Mouse (Mus musculus): ENCODE measurements around the gene Tbc1d24. TPM values are rescaled to one million over a fixed set of nuclear protein-coding genes. Genes with fewer than 3 reads are reported as not detected.
"Not testable (repeated sequence)": the region's sequence is repeated elsewhere in the genome, so short reads cannot be mapped to it uniquely, and the experiment has no call there.

Tbc1d24 gene
- polyA plus RNA-seq, 1 experiment from 2014 or later: 17.8 TPM

DNA sequence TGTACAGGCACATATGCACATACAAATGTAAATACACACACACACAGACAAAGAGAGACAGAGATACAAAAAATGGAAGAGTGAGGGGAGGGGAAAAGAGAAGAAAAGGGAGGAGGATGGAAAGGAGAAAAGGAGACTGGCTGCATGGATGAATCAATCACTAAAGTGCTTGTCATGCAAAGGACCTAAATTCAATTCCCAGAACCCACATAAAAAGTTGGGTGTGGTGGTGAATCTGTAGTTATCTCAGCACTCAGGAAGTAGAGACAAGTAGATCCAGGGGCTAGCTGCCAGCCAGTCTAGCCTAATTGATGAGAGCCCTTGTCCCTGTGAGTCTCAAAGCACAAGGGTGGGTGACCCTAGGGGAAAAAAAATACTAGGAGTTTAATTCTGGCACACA lies 71.3 kb downstream of the Tbc1d24 start:
- H3K4me1 ChIP-seq (replicated peaks): peaks cover 9% of the 10 kb centered on the region
- H3K27me3 ChIP-seq: no peaks in the 10 kb centered on the region
- no peak overlapping the region for H3K4me3 ChIP-seq
- H3K9ac ChIP-seq: no peak overlapping the region
- no peak overlapping the region for H3K27ac ChIP-seq (replicated peaks)
- no peak for ATAC-seq (ENCODE audit: low read depth)
- no peaks in the 10 kb centered on the region for H3K36me3 ChIP-seq
- H3K9me3 ChIP-seq: no peaks in the 10 kb centered on the region
- no peak overlapping the region for H3K4me2 ChIP-seq

DNA sequence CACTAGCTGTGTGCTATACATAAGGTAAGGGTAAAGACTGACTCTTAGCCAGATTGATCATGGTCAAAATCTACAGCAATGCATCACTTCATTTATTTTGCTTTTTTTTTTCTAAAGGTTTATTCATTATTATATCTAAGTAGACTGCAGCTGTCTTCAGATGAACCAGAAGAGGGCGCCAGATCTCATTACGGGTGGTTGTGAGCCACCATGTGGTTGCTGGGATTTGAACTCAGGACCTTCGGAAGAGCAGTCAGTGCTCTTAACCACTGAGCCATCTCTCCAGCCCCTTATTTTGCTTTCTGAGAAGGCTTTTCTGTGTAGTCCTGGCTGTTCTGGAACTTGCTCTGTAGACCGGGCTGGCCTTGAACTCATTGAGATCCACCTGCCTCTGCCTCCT lies 72.4 kb downstream of the Tbc1d24 start:
- not testable (repeated sequence) for ATAC-seq (ENCODE audit: low read depth); H3K4me2 ChIP-seq; H3K27ac ChIP-seq (replicated peaks); H3K36me3 ChIP-seq; H3K9ac ChIP-seq; H3K4me3 ChIP-seq; H3K27me3 ChIP-seq; H3K9me3 ChIP-seq; H3K4me1 ChIP-seq (replicated peaks)
- WGBS: 92% methylated on average over 4 of the region's 4 CpGs

DNA sequence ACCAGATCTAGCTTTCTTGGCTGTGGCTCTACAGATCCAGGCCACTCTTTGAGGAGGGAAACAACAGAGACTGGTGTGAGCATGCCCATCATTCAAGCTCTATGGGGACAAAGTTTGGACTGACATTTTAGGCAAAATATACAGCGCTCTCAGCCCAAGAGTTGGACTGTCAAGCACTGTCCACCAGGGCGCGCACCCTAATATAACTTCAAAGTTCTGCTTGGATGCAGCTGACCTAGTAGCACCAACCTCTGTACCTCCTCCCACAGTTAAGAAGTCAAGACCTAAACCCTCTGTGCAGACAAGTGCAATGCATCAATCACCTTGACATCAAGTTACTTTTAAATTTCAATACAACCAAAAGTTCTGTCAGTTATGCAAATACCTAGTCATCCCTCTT lies 73.8 kb downstream of the Tbc1d24 start:
- Histone ChIP-seq H3K27me3 (no peaks in the 10 kb centered on the region), H3K36me3 (no peaks in the 10 kb centered on the region), H3K4me1 (replicated peaks) (no peaks in the 10 kb centered on the region), H3K27ac (replicated peaks) (no peak overlapping the region), H3K4me2 (no peak overlapping the region), H3K4me3 (no peak overlapping the region), H3K9me3 (no peaks in the 10 kb centered on the region), H3K9ac (no peak overlapping the region)
- 92% methylated on average over 3 of the region's 3 CpGs for WGBS
- ATAC-seq (ENCODE audit: low read depth): no peak

DNA sequence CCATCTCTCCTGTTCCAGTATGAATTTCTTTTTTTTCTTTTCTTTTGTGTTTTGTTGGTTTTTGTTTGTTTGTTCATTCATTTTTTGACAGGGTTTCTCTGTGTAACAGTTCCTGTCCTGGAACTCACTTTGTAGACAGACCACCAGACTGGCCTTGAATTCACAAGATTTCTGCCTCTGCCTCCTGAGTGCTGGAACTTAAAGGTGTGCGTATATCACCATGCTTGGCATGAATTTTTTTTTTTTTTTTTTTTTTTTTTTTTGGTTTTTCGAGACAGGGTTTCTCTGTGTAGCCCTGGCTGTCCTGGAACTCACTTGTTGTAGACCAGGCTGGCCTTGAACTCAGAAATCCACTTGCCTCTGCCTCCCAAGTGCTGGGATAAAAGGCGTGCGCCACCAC lies 76.1 kb downstream of the Tbc1d24 start:
- H3K4me1 ChIP-seq (replicated peaks); H3K36me3 ChIP-seq; H3K27ac ChIP-seq (replicated peaks); H3K4me2 ChIP-seq; ATAC-seq (ENCODE audit: low read depth); H3K9ac ChIP-seq; H3K9me3 ChIP-seq; H3K4me3 ChIP-seq; H3K27me3 ChIP-seq: not testable (repeated sequence)
- WGBS: 89% methylated on average over 4 of the region's 4 CpGs

DNA sequence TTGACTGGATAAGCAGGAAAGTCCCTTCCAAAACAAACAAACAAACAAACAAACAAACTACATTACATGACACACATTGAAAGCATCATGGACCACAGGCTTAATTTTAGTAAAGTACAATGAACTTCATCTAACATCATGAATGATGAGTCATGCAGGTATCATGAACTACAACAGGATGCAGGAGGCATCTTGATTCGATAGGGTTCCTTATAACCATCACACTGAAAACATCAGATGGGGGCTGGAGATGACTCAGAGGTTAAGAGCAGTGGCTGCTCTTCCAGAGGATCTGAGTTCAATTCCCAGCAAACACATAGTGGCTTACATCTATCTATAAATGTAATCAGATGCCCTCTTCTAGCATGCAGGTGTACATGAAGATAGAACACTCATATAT lies 77.8 kb downstream of the Tbc1d24 start:
- 87% methylated on average over 1 of the region's 1 CpGs for WGBS
- no peak overlapping the region for H3K9ac ChIP-seq
- no peaks in the 10 kb centered on the region for H3K4me1 ChIP-seq (replicated peaks)
- ATAC-seq (ENCODE audit: low read depth): no peak
- H3K36me3 ChIP-seq: no peaks in the 10 kb centered on the region
- H3K4me3 ChIP-seq: no peak overlapping the region
- H3K9me3 ChIP-seq: no peaks in the 10 kb centered on the region
- no peak overlapping the region for H3K27ac ChIP-seq (replicated peaks)
- no peak overlapping the region for H3K4me2 ChIP-seq
- no peaks in the 10 kb centered on the region for H3K27me3 ChIP-seq

DNA sequence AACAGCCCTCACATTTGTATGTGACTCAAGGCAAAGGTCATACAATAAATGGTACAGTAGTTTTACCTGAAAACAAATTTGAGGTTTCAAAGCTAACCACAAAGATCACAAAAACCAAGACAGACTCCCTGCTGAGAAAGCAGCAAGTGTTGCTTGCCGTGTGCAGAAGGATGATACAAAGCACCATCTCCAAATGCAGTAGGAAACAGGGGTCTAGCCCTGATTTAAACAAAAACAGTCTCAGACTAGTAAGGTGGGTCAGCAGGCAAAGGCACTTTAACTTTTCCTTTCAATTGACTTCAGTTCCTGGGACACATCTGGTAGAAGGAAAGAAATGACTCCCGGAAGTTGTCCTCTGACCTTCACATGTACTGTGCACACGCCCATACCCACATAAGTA lies 78.6 kb downstream of the Tbc1d24 start:
- no peak overlapping the region for H3K27ac ChIP-seq (replicated peaks)
- H3K27me3 ChIP-seq: no peaks in the 10 kb centered on the region
- WGBS: 79% methylated on average over 3 of the region's 3 CpGs
- no peak overlapping the region for H3K4me3 ChIP-seq
- no peaks in the 10 kb centered on the region for H3K4me1 ChIP-seq (replicated peaks)
- ATAC-seq (ENCODE audit: low read depth): no peak
- H3K9me3 ChIP-seq: no peaks in the 10 kb centered on the region
- no peaks in the 10 kb centered on the region for H3K36me3 ChIP-seq
- no peak overlapping the region for H3K9ac ChIP-seq
- no peak overlapping the region for H3K4me2 ChIP-seq

Small RNAs within 50 kb of the gene (microRNA-seq; reads per million reads assigned to microRNA genes)
- gene Mir5134: 1.0 reads per million
- gene Mir6965: not detected

Other genes with a start within 250 kb of the Tbc1d24 start
- not detected in 2 replicates for gene Prss30, start 225.0 kb downstream of the Tbc1d24 start, polyA plus RNA-seq (2015; fragmentation: Nextera tagmentation; extraction: Ambion mirVana)
- gene Prss22, start 207.5 kb downstream of the Tbc1d24 start, polyA plus RNA-seq (2015; fragmentation: Nextera tagmentation; extraction: Ambion mirVana): not detected in 2 replicates
- gene Prss27, start 167.4 kb downstream of the Tbc1d24 start, polyA plus RNA-seq (2015; fragmentation: Nextera tagmentation; extraction: Ambion mirVana): 0.21 TPM in 1 of 2 replicates, not detected in the other
- gene Kctd5, start 132.1 kb downstream of the Tbc1d24 start, polyA plus RNA-seq (2015; fragmentation: Nextera tagmentation; extraction: Ambion mirVana): 82.6 and 85.4 TPM in 2 replicates
- 54.0 and 63.8 TPM in 2 replicates for gene Pdpk1, start 54.6 kb downstream of the Tbc1d24 start, polyA plus RNA-seq (2015; fragmentation: Nextera tagmentation; extraction: Ambion mirVana)
- gene Amdhd2, start 41.8 kb downstream of the Tbc1d24 start, polyA plus RNA-seq (2015; fragmentation: Nextera tagmentation; extraction: Ambion mirVana): 30.4 and 37.4 TPM in 2 replicates
- gene Atp6v0c, start 35.9 kb downstream of the Tbc1d24 start, polyA plus RNA-seq (2015; fragmentation: Nextera tagmentation; extraction: Ambion mirVana): 947 and 1,089 TPM in 2 replicates
- gene Ntn3, start 4.0 kb upstream of the Tbc1d24 start, polyA plus RNA-seq (2015; fragmentation: Nextera tagmentation; extraction: Ambion mirVana): 5.9 TPM in 2 replicates
- gene Tedc2, start 15.3 kb upstream of the Tbc1d24 start, polyA plus RNA-seq (2015; fragmentation: Nextera tagmentation; extraction: Ambion mirVana): 11.9 and 12.6 TPM in 2 replicates
- gene Ccnf, start 45.9 kb upstream of the Tbc1d24 start, polyA plus RNA-seq (2015; fragmentation: Nextera tagmentation; extraction: Ambion mirVana): 14.5 and 20.9 TPM in 2 replicates
- gene Abca17, start 145.5 kb upstream of the Tbc1d24 start, polyA plus RNA-seq (2015; fragmentation: Nextera tagmentation; extraction: Ambion mirVana): 0.31 and 0.44 TPM in 2 replicates
- gene Abca3, start 146.4 kb upstream of the Tbc1d24 start, polyA plus RNA-seq (2015; fragmentation: Nextera tagmentation; extraction: Ambion mirVana): 23.9 and 24.7 TPM in 2 replicates
- 307 and 315 TPM in 2 replicates for gene Rnps1, start 209.0 kb upstream of the Tbc1d24 start, polyA plus RNA-seq (2015; fragmentation: Nextera tagmentation; extraction: Ambion mirVana)
- 57.6 and 61.2 TPM in 2 replicates for gene Eci1, start 221.1 kb upstream of the Tbc1d24 start, polyA plus RNA-seq (2015; fragmentation: Nextera tagmentation; extraction: Ambion mirVana)
- 5.5 and 6.5 TPM in 2 replicates for gene Dnase1l2, start 237.5 kb upstream of the Tbc1d24 start, polyA plus RNA-seq (2015; fragmentation: Nextera tagmentation; extraction: Ambion mirVana)